Mouse (Mus musculus): ENCODE measurements at regions not wholly inside any gene's neighbourhood (a gene's known extent, or its start where the extent isn't known, plus 50 kb on each side); places are given as distances from the start of the nearest gene placed in this dataset.

DNA sequence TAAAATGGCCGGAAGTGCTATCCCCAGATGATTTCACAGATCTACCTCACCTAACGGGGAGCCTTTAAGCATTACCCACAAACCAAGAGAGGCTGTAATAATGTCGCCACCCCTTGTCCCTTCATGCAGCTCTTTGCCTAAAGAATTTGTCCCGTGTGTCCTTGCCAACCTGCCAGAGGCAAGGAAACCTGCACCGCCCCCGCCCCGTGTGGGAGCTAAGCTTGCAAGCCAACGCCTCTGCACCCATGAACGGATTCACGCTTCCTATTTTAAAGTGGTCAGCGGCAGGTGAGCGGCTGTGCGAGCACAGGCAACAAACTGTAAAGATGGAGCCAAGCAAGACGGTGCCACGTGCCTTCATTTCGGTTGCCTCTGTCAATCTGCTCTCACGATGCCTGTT, 63.1 kb downstream of the Gm11011 start:
- intact Hi-C loops (cut with DNase I; ENCODE audit: low total_unique reads), result no loop called here

DNA sequence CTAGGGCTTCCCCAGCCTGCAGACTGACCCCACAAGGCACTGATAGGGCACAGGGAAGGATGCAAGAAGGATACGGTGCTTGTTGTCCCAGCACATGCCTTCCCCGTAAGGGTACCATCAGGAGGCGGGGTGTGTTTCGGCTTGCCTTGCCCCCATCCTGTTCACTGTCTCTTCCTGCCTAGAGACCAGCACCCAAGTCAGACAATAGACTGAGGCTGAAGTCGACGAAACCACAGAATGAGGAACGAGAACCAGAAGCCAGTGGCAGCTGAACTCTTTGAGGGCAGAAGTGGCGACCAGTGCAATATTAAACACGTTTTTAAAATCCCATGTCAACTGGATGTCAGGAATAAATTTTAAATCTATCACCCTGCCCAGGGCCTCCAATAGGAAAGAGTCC, 67.6 kb downstream of the Gm11011 start:
- no peak for DNase-seq
- intact Hi-C loops (cut with DNase I; ENCODE audit: low total_unique reads), result no loop called here

More for the DNA sequence above, 63.1 kb downstream of the Gm11011 start:
- DNase-seq, result no peak

DNA sequence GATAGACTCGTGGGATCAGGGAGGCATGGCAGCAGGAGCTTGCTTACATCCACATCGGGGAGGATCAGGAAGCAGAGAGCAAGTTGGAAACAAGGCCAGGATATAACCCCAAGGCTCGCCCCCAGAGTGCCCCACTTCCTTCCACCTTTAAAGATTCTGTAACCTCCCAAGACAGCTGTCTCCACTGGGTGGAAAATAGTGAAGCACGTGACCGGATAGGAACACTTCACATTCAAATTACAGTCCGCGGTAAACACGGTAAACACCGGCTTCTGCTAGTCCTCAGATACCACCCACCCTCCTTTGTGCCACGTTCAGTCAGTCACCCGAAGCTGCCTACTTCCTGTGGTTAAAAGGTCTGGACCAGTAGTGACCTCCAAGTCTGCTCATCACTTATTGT, 72.2 kb downstream of the Gm11011 start:
- no peak for DNase-seq
- intact Hi-C loops (cut with DNase I; ENCODE audit: low total_unique reads), result no loop called here

DNA sequence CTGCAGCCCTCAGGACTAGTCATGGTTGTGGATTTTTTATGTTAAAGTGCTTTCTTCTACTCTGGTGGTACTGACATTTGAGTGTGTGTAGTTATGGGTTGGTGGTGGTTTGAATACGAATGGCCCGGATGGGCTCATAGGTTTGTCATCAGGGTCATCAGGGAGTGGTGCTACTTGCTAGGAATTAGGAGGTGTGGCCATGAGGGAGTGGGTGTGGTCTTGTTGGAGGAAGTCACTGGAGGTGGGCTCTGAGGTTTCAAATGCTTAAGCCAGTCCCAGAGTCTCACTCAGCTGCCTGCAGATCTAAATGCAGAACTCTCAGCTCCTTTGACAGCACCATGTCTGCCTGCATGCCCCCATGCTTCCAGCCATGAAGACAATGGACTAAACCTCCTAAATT, 76.8 kb downstream of the Gm11011 start:
- intact Hi-C loops (cut with DNase I; ENCODE audit: low total_unique reads), result no loop called here
- DNase-seq, result no peak

DNA sequence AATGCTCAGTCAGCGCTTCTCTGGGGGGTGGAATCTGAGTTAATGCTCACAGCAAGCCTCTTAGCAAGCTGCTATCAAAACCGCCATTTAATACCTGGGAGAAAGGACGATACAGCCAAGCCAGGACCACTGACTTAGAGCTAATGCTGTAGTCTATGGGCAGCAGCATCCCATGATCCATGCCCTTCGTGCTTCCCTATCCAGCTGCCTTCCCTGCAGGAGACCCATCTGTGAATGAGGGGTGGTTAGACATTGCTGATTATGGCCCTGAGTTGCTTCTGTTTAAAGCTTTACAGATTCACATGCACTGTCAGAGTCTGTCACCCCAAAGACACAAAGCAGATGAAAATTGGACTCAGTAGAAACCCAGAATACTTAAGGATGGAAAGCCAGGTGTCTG, 78.1 kb downstream of the Gm11011 start:
- no peak for DNase-seq
- intact Hi-C loops (cut with DNase I; ENCODE audit: low total_unique reads), result no loop called here

DNA sequence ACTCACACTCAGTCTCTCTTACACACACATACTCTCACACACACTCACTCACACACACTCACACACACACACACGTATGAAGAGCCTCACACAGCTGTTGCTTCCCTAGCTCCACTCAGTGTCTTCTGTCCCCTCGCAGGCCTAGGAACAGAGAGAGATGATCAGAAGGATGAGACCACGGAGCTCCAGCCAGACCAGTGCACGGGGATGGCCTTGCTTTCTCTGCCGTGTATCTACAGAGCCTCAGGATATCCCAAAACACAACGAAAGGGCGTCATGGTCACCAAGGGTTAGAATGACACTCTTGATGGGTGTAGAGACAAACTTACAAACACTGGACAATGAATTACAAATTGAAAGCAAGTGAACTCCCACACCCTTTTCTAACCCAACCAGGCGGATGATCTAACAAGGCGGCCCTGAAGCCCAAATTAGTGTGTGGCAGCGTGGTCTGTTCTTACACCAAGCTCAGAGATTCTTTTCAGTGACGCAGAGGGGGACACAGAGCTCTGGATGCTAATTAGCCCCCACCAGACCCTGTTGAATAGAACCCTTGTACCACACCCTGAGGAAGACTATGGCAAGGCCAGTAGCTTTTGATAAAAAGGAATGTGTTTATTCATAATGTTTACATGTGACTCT, 83.0 kb downstream of the Gm11011 start:
- intact Hi-C loops (cut with DNase I; ENCODE audit: low total_unique reads), result no loop called here
- DNase-seq, result no peak

- intact Hi-C loops (cut with DNase I; ENCODE audit: low total_unique reads), result no loop called here
- DNase-seq, result no peak
Measured at GRCm38 (mm10) chr2:169503598-169503958, 84.0 kb downstream of the Gm11011 start.

DNA sequence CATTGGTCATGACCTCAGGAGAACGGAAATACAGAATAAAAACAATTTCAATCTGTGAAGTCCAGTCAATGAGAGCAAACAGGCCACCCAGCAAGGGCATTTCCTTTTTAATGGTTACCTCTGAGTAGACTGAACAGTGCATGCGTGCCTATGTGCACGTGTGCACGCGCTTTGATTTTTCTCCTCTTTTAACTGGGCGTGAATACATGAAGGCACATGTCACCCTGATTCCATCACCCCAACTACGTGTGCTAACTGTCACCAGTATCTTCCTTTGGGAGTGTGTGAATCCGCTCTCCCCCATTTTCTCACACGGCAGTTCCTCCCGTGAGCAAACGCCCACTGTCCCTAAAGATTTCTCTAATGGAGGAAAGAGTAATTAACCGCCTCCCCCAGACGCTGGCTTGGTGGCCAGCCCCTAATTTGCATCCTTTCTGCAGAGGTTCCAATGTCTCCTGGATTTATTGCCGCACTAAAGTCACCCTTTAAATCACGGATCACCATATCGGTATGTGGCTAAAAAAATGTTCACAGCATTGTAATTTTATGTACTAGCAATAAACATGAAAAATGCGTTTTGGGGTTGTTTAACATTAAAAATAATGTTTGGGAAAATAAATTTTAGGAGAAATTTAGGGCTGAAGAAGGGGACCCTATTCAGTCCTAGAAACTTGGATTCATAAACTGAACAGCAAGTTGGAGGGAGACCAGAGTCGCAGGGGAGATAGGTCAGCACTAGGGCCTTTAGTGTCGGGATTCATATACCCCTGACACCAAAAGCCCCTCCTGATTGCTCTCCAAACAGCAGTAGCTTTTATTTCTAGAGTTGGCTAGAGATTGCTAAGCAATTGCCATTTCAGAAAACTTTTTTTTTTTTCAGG, 84.6 kb downstream of the Gm11011 start:
- DNase-seq, result no peak
- intact Hi-C loops (cut with DNase I; ENCODE audit: low total_unique reads), result no loop called here

GRCm38 (mm10) chr2:169501736-169502340, 85.7 kb downstream of the Gm11011 start:
- intact Hi-C loops (cut with DNase I; ENCODE audit: low total_unique reads), result no loop called here
- no peak for DNase-seq

GRCm38 (mm10) chr2:169495368-169495767, 92.2 kb downstream of the Gm11011 start:
- intact Hi-C loops (cut with DNase I; ENCODE audit: low total_unique reads), result no loop called here
- no peak for DNase-seq

- peak; percentile 17 for DNase-seq
- intact Hi-C loops (cut with DNase I; ENCODE audit: low total_unique reads), result no loop called here
Measured at GRCm38 (mm10) chr2:169494503-169495311, 92.8 kb downstream of the Gm11011 start.

- intact Hi-C loops (cut with DNase I; ENCODE audit: low total_unique reads), result no loop called here
- DNase-seq, result no peak
Measured at GRCm38 (mm10) chr2:169493609-169494275, 93.8 kb downstream of the Gm11011 start.

- no peak for DNase-seq
- intact Hi-C loops (cut with DNase I; ENCODE audit: low total_unique reads), result no loop called here
Measured at GRCm38 (mm10) chr2:169483934-169484333, 103.6 kb downstream of the Gm11011 start.

GRCm38 (mm10) chr2:169481731-169482465, 105.6 kb downstream of the Gm11011 start:
- DNase-seq, result no peak
- intact Hi-C loops (cut with DNase I; ENCODE audit: low total_unique reads), result no loop called here

- intact Hi-C loops (cut with DNase I; ENCODE audit: low total_unique reads), result no loop called here
- DNase-seq, result no peak
Measured at GRCm38 (mm10) chr2:169474418-169475112, 113.0 kb downstream of the Gm11011 start.

DNA sequence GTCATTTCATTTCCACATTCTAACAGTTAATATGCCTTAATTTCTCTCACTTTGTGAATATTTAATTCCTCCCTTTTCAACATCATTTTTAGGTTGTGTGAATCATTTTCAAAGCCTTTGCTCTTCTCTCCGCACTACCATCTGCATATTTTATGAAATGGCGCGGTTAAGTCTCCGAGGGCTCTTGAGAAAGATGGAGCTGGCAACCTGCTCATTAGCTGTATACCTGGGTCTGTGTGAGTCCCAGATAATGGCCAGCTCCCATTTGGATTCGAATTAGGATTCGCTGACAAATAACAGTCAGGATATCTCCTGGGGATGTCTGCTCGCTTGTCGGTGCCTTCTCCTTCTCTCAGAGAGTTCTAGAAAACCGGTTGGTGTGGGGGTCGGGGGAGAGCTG, 118.0 kb downstream of the Gm11011 start:
- no peak for DNase-seq
- intact Hi-C loops (cut with DNase I; ENCODE audit: low total_unique reads), result no loop called here

DNA sequence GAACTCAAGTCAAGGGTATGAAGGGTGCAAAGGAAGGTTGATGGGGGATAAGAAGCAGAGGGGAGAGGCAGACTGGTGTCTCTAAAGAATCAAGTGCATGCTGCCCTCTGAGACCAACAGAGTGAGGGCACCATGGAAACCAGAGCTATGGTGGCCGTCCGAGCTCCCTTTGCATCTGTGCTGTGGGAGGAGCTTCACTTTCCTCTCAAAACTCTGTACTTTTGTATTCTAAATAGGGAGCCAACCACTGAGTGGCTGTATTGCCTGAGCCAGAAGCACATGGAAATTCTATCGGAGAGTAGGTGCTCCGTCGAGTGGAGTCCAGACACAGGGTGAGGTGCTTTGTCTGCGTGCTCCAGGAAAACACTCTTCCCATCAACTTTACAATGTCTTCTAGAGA, 119.9 kb downstream of the Gm11011 start:
- no peak for DNase-seq
- intact Hi-C loops (cut with DNase I; ENCODE audit: low total_unique reads), result no loop called here

DNA sequence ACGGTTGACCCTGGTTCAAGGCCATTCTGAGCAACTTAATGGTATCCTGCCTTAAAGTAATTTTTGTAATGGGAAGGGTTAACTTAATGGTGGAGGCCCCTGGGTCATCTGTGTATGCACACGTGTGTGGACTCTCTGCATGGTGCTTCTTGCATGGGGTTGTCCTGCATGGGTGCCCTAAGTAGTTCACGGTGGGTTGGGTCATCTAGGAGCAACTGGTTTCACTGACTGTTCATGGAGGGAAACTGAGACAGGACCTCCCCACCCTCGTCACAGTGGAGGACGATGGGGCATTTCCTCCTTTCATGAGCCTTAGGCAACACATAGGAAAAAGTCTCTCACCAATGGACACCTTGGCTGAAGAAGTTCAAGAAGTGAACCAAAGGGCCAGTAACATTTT, 123.4 kb downstream of the Gm11011 start:
- DNase-seq, result no peak
- intact Hi-C loops (cut with DNase I; ENCODE audit: low total_unique reads), result no loop called here
